Mouse (Mus musculus) mouse embryonic stem cell (cell line): ENCODE measurements around the gene Gm21149.
"Not testable (repeated sequence)": the region's sequence is repeated elsewhere in the genome, so short reads cannot be mapped to it uniquely, and the experiment has no call there.

Experiments
- in situ Hi-C, 2 experiments: fragments of 300-500 bp; cut with MboI; formaldehyde crosslinking; loops; 1 replicate in 1 of 2; 3 replicates in 1 of 2; pipeline ENCODE4 v1.14.3; 2019 to 2020; ENCODE audit warnings: low sequenced_read_pairs in 2 of 2, low pct_unique_long_range_greater_than_20kb in 1 of 2, mixed read lengths in 1 of 2; ENCODE audit not compliant: unreplicated experiment in 1 of 2

Gene Gm21149

DNA sequence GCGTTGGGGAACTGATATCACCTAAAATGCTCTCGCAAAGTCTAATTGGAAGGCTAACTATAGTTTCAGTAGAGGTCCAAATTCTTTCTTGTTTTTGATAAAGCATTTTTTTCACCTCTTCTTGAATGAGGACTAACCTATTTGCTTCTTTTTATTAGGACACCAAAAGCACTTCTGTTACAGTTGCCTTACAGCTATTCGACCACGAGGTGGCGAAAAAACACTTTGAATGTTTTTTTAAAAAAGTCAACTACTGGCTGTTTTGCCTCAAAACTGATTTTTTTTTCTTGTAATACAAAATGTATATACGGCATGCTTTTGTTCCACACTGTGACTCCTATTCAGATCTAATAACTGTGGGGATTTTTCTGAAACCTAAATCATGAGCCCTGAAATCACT lies 8.6 kb downstream of the Gm21149 start:
- in situ Hi-C loops: not testable (repeated sequence)

DNA sequence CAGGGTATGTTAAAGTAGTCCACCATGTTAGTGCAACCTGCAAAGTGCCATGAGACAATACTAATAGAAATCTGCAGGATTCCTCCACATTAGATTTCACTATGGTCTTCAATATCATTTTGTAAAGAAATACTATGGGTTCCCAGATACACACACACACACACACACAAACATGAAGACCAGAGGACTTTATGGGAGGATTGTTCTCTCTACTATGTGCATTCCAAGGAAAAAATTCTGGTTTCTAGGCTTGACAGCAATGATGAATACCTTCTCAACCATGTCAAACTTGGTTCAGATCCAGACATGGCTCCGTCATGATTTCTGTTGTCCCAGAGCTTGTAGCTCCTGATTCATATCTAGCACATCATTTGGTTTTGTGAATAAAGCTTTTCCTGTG lies 10.1 kb downstream of the Gm21149 start:
- in situ Hi-C loops: not testable (repeated sequence)

- in situ Hi-C loops: not testable (repeated sequence)
Observed at GRCm38 (mm10) chr5:15463561-15463960, 12.8 kb downstream of the Gm21149 start.

- in situ Hi-C loops: not testable (repeated sequence)
Observed at GRCm38 (mm10) chr5:15461613-15462012, 14.7 kb downstream of the Gm21149 start.

DNA sequence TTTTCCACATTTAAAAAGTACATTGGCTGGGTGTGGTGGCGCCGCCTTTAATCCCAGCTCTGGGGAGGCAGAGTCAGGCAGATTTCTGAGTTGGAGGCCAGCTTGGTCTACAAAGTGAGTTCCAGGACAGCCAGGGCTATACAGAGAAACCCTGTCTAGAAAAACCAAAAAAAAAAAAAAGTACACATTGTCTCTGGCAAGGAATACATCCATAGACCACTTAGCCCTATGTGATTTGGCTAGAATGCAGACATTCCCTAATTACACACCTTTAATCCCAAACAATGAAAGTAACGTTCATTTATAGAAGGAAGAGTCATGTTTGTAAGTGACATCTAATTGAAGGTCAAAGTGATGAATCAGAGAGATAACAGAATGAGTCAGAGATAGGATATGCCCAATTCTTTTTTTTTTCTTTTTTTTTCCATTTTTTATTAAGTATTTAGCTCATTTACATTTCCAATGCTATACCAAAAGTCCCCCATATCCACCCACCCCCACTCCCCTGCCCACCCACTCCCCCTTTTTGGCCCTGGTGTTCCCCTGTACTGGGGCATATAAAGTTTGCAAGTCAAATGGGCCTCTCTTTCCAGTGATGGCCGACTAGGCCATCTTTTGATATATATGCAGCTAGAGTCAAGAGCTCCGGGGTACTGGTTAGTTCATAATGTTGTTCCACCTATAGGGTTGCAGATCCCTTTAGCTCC lies 18.3 kb downstream of the Gm21149 start:
- in situ Hi-C loops: not testable (repeated sequence)
